Mouse (Mus musculus) ES-Bruce4 (cell line): ENCODE data around the gene Katnal1.

Source experiments
- CTCF ChIP-seq: IDR thresholded peaks from one replicate; pipeline ENCODE4 v1.8.1; 2011; ENCODE audit warnings: low read depth, low read length
- EP300 ChIP-seq: IDR thresholded peaks from 2 replicates; pipeline ENCODE4 v1.6.1; 2011; ENCODE audit warnings: low read depth, low read length; ENCODE audit not compliant: insufficient read depth
- POLR2A ChIP-seq: IDR thresholded peaks from one replicate; pipeline ENCODE4 v1.8.1; 2011; ENCODE audit warnings: low read length; ENCODE audit not compliant: insufficient read depth

DNA sequence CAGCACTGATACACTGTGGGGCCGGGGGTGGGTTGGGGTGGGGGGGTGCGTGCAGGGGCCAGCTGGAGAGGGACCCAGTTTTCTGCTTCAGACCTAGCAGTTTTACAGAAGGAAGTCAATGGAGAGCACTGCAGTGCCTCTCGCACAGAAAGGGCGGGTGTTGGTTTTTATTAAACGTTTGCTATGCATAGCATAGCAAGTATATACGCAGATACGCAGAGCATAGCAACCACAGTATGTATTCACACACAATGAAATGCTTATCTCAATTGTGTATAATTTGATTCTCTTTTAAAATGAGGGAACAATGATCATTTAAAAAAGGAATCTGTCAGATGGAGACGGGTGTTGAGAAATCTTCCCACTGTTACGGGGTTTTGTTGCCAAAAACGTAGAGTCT is 66.3 kb downstream of the Katnal1 start:
- TF ChIP-seq POLR2A = no peak
- no peak for TF ChIP-seq EP300
- no peak for TF ChIP-seq CTCF
